Mouse (Mus musculus): ENCODE measurements around the gene Xrra1. TPM values are rescaled to one million over a fixed set of nuclear protein-coding genes. Genes with fewer than 3 reads are reported as not detected.

Gene Xrra1
- polyA plus RNA-seq, 1 experiment = 0.03 TPM

GRCm38 (mm10) chr7:99858175-99858812, 622 bp upstream of the Xrra1 start:
- H3K4me3 ChIP-seq (replicated peaks) = peak overlapping the region; percentile 68
- H3K4me1 ChIP-seq (ENCODE audit: control insufficient read depth) = peaks cover 33% of the 10 kb centered on the region
- H3K27me3 ChIP-seq (ENCODE audit: control insufficient read depth) = peaks cover 13% of the 10 kb centered on the region
- TF ChIP-seq TAL1 (IDR thresholded peaks at IDR 0.05; ENCODE audit: low read length) (no peak), GATA1 (IDR thresholded peaks at IDR 0.05; ENCODE audit: low read length) (no peak)
- H3K36me3 ChIP-seq (ENCODE audit: control insufficient read depth) = peaks cover 39% of the 10 kb centered on the region
- no peaks in the 10 kb centered on the region for H3K9me3 ChIP-seq (ENCODE audit: control insufficient read depth, low read length)

GRCm38 (mm10) chr7:99863362-99863761, 4.4 kb downstream of the Xrra1 start, which contains the start of gene Spcs2:
Gene Spcs2, minus strand, starts transcription at chr7:99863462.
- peaks cover 8% of the 10 kb centered on the region for H3K4me1 ChIP-seq (ENCODE audit: control insufficient read depth)
- H3K4me3 ChIP-seq (replicated peaks) = no peak within 1 kb of the TSS
- H3K27me3 ChIP-seq (ENCODE audit: control insufficient read depth) = peaks cover 34% of the 10 kb centered on the region
- H3K36me3 ChIP-seq (ENCODE audit: control insufficient read depth) = no peaks in the 10 kb centered on the region
- no peaks in the 10 kb centered on the region for H3K9me3 ChIP-seq (ENCODE audit: control insufficient read depth, low read length)
- TF ChIP-seq TAL1 (IDR thresholded peaks at IDR 0.05; ENCODE audit: low read length) (no peak), GATA1 (IDR thresholded peaks at IDR 0.05; ENCODE audit: low read length) (no peak)

GRCm38 (mm10) chr7:99864241-99865028, 5.5 kb downstream of the Xrra1 start:
- no peak overlapping the region for H3K4me3 ChIP-seq (replicated peaks)
- H3K27me3 ChIP-seq (ENCODE audit: control insufficient read depth) = peaks cover 34% of the 10 kb centered on the region
- H3K4me1 ChIP-seq (ENCODE audit: control insufficient read depth) = peaks cover 2% of the 10 kb centered on the region; the same call in 1 of the 2 replicates
- no peaks in the 10 kb centered on the region for H3K9me3 ChIP-seq (ENCODE audit: control insufficient read depth, low read length)
- no peaks in the 10 kb centered on the region for H3K36me3 ChIP-seq (ENCODE audit: control insufficient read depth)
- TF ChIP-seq TAL1 (IDR thresholded peaks at IDR 0.05; ENCODE audit: low read length) (no peak), GATA1 (IDR thresholded peaks at IDR 0.05; ENCODE audit: low read length) (no peak)

- H3K4me1 ChIP-seq (ENCODE audit: control insufficient read depth) = peaks cover 3% of the 10 kb centered on the region
- TF ChIP-seq GATA1 (IDR thresholded peaks at IDR 0.05; ENCODE audit: low read length) = no peak
- no peak for TF ChIP-seq TAL1 (IDR thresholded peaks at IDR 0.05; ENCODE audit: low read length)
These were observed 6.3 kb downstream of the Xrra1 start for GRCm38 (mm10) chr7:99865219-99865618.

GRCm38 (mm10) chr7:99869296-99869695, 10.4 kb downstream of the Xrra1 start:
- H3K4me3 ChIP-seq (replicated peaks) = no peak overlapping the region
- TF ChIP-seq GATA1 (IDR thresholded peaks at IDR 0.05; ENCODE audit: low read length) = no peak
- TF ChIP-seq TAL1 (IDR thresholded peaks at IDR 0.05; ENCODE audit: low read length) = no peak
- H3K4me1 ChIP-seq (ENCODE audit: control insufficient read depth) = peaks cover 3% of the 10 kb centered on the region
- no peaks in the 10 kb centered on the region for H3K9me3 ChIP-seq (ENCODE audit: control insufficient read depth, low read length)
- H3K27me3 ChIP-seq (ENCODE audit: control insufficient read depth) = peaks cover 19% of the 10 kb centered on the region
- H3K36me3 ChIP-seq (ENCODE audit: control insufficient read depth) = no peaks in the 10 kb centered on the region

More at GRCm38 (mm10) chr7:99865219-99865618, 6.3 kb downstream of the Xrra1 start:
- H3K4me3 ChIP-seq (replicated peaks) = no peak overlapping the region
- H3K27me3 ChIP-seq (ENCODE audit: control insufficient read depth) = peaks cover 38% of the 10 kb centered on the region
- no peaks in the 10 kb centered on the region for H3K36me3 ChIP-seq (ENCODE audit: control insufficient read depth)
- H3K9me3 ChIP-seq (ENCODE audit: control insufficient read depth, low read length) = no peaks in the 10 kb centered on the region

- no peak for TF ChIP-seq TAL1 (IDR thresholded peaks at IDR 0.05; ENCODE audit: low read length)
- no peak for TF ChIP-seq GATA1 (IDR thresholded peaks at IDR 0.05; ENCODE audit: low read length)
These were observed 15.0 kb downstream of the Xrra1 start for GRCm38 (mm10) chr7:99873965-99874364.

GRCm38 (mm10) chr7:99875891-99876290, 17.0 kb downstream of the Xrra1 start:
- peaks cover 2% of the 10 kb centered on the region for H3K4me1 ChIP-seq (ENCODE audit: control insufficient read depth)
- no peak for TF ChIP-seq GATA1 (IDR thresholded peaks at IDR 0.05; ENCODE audit: low read length)
- no peak for TF ChIP-seq TAL1 (IDR thresholded peaks at IDR 0.05; ENCODE audit: low read length)
- H3K4me3 ChIP-seq (replicated peaks) = no peak overlapping the region
- no peaks in the 10 kb centered on the region for H3K9me3 ChIP-seq (ENCODE audit: control insufficient read depth, low read length)
- H3K27me3 ChIP-seq (ENCODE audit: control insufficient read depth) = no peaks in the 10 kb centered on the region; the same call in 1 of the 2 replicates
- H3K36me3 ChIP-seq (ENCODE audit: control insufficient read depth) = no peaks in the 10 kb centered on the region

More at GRCm38 (mm10) chr7:99873965-99874364, 15.0 kb downstream of the Xrra1 start:
- Histone ChIP-seq H3K4me3 (replicated peaks) (no peak overlapping the region), H3K9me3 (ENCODE audit: control insufficient read depth, low read length) (no peaks in the 10 kb centered on the region), H3K27me3 (ENCODE audit: control insufficient read depth) (peaks cover 4% of the 10 kb centered on the region), H3K4me1 (ENCODE audit: control insufficient read depth) (peaks cover 5% of the 10 kb centered on the region), H3K36me3 (ENCODE audit: control insufficient read depth) (no peaks in the 10 kb centered on the region)

- TF ChIP-seq GATA1 (IDR thresholded peaks at IDR 0.05; ENCODE audit: low read length) (no peak), TAL1 (IDR thresholded peaks at IDR 0.05; ENCODE audit: low read length) (no peak)
- Histone ChIP-seq H3K4me1 (ENCODE audit: control insufficient read depth) (peaks cover 2% of the 10 kb centered on the region), H3K27me3 (ENCODE audit: control insufficient read depth) (no peaks in the 10 kb centered on the region; the same call in 1 of the 2 replicates), H3K9me3 (ENCODE audit: control insufficient read depth, low read length) (no peaks in the 10 kb centered on the region), H3K4me3 (replicated peaks) (no peak overlapping the region), H3K36me3 (ENCODE audit: control insufficient read depth) (no peaks in the 10 kb centered on the region)
These were observed 17.4 kb downstream of the Xrra1 start for GRCm38 (mm10) chr7:99876345-99876744.

GRCm38 (mm10) chr7:99878254-99878653, 19.3 kb downstream of the Xrra1 start:
- TF ChIP-seq TAL1 (IDR thresholded peaks at IDR 0.05; ENCODE audit: low read length) = no peak
- TF ChIP-seq GATA1 (IDR thresholded peaks at IDR 0.05; ENCODE audit: low read length) = no peak
- H3K36me3 ChIP-seq (ENCODE audit: control insufficient read depth) = no peaks in the 10 kb centered on the region
- H3K9me3 ChIP-seq (ENCODE audit: control insufficient read depth, low read length) = no peaks in the 10 kb centered on the region
- H3K4me3 ChIP-seq (replicated peaks) = no peak overlapping the region
- H3K4me1 ChIP-seq (ENCODE audit: control insufficient read depth) = peaks cover 2% of the 10 kb centered on the region
- H3K27me3 ChIP-seq (ENCODE audit: control insufficient read depth) = no peaks in the 10 kb centered on the region; the same call in 1 of the 2 replicates
